ENCODE assay signal across 8 mouse cellular contexts in genomic region chr7:19239423-19239822, GRCm38 (mm10). TPM values are rescaled to one million over a fixed set of nuclear protein-coding genes. Genes with fewer than 3 reads are reported as not detected.
DNase-seq lines count a peak whose midpoint lies in the region; ATAC-seq and TF ChIP-seq lines count a peak whose summit lies in the region.

No protein-coding gene starts in this region.

- peak; percentile 93 for TF ChIP-seq CTCF in Patski (IDR thresholded peaks at IDR 0.05)

- H3K4me3 ChIP-seq in hindbrain, embryonic 13.5 days: no peak overlapping the region

- no peaks in the 10 kb centered on the region for H3K9me3 ChIP-seq in hindbrain, embryonic 13.5 days

- in situ Hi-C loops in Patski (cut with MboI; ENCODE audit: low pct_unique_long_range_greater_than_20kb): no loop called here

- peak overlapping the region; percentile 70 for H3K27ac ChIP-seq in hindbrain, embryonic 13.5 days

- ATAC-seq in Patski: peak; percentile 70
- peak; percentile 91 for ATAC-seq in hindbrain, embryonic 13.5 days (ENCODE audit: low FRiP score)

- no peaks in the 10 kb centered on the region; the same call in 1 of the 2 replicates for H3K36me3 ChIP-seq in hindbrain, embryonic 13.5 days

- H3K27me3 ChIP-seq in Patski: no peaks in the 10 kb centered on the region
- no peaks in the 10 kb centered on the region for H3K27me3 ChIP-seq in hindbrain, embryonic 13.5 days

- no peak overlapping the region for H3K9ac ChIP-seq in hindbrain, embryonic 13.5 days

- peaks cover 19% of the 10 kb centered on the region for H3K4me1 ChIP-seq in hindbrain, embryonic 13.5 days (replicated peaks)

- no peak overlapping the region for H3K4me2 ChIP-seq in hindbrain, embryonic 13.5 days

- WGBS in hindbrain, embryonic 13.5 days: 0% methylated on average over 1 of the region's 1 CpGs

- POLR2A ChIA-PET in Patski (lab: Charles Lee): no interaction called here

- CTCF ChIA-PET in Patski (lab: Charles Lee): interaction anchor here (0.6 to 5.0 kb wide), 24 partner anchors 8 to 140 kb away, joined by 3 to 37 read pairs (median 5); partner anchors contain the start of genes Opa3, Ppm1n and Vasp

- DNase-seq in Patski (ENCODE audit: low read depth, low spot score): peak; percentile 44
- DNase-seq in cerebellum, postnatal 14 days: peak; percentile 95 to 98
- DNase-seq in frontal cortex, postnatal 14 days (ENCODE audit: low spot score in 2 of 2): peak; percentile 82 to 94
- peak; percentile 91 to 94 for DNase-seq in layer of hippocampus, postnatal 14 days (ENCODE audit: low spot score in 2 of 2)
- DNase-seq in lung, postnatal 10 days: peak; percentile 94
- peak; percentile 96 for DNase-seq in retina, embryonic 14.5 days (ENCODE audit: low spot score)
- DNase-seq in thymus, postnatal 36 days: peak; percentile 82 to 88

RNA-seq across cellular contexts. Expression of gene Opa3, which starts 11.3 kb away (rescaled TPM):
- 39.2 TPM for polyA plus RNA-seq in Patski (2021)
- 36.9 and 37.1 TPM in 2 replicates for polyA plus RNA-seq in hindbrain, embryonic 13.5 days (2015; fragmentation: Nextera tagmentation; extraction: Ambion mirVana)
- total RNA-seq in layer of hippocampus, postnatal 14 days (2021): 10 to 100 TPM; 37.3 to 39.9 TPM

RNA-seq across cellular contexts. Expression of gene Gpr4, which starts 27.1 kb away (rescaled TPM):
- 0.19 TPM for polyA plus RNA-seq in Patski (2021)
- 1.8 and 2.3 TPM in 2 replicates for polyA plus RNA-seq in hindbrain, embryonic 13.5 days (2015; fragmentation: Nextera tagmentation; extraction: Ambion mirVana)
- 1 to 10 TPM; 4.1 to 4.6 TPM for total RNA-seq in layer of hippocampus, postnatal 14 days (2021)

RNA-seq across cellular contexts. Expression of gene Vasp, which starts 32.2 kb away (rescaled TPM):
- 142 TPM for polyA plus RNA-seq in Patski (2021)
- 38.5 and 39.7 TPM in 2 replicates for polyA plus RNA-seq in hindbrain, embryonic 13.5 days (2015; fragmentation: Nextera tagmentation; extraction: Ambion mirVana)
- total RNA-seq in layer of hippocampus, postnatal 14 days (2021): 10 to 100 TPM; 23.2 to 24.2 TPM

RNA-seq across cellular contexts. Expression of gene Ppm1n, which starts 40.4 kb away (rescaled TPM):
- polyA plus RNA-seq in Patski (2021): 0.14 TPM
- polyA plus RNA-seq in hindbrain, embryonic 13.5 days (2015; fragmentation: Nextera tagmentation; extraction: Ambion mirVana): 0.49 and 0.69 TPM in 2 replicates
- total RNA-seq in layer of hippocampus, postnatal 14 days (2021): under 1 TPM in 1 of 2 experiments, not detected in 1; 0.79 TPM

RNA-seq across cellular contexts. Expression of gene Rtn2, which starts 43.0 kb away (rescaled TPM):
- 4.0 TPM for polyA plus RNA-seq in Patski (2021)
- 101 and 104 TPM in 2 replicates for polyA plus RNA-seq in hindbrain, embryonic 13.5 days (2015; fragmentation: Nextera tagmentation; extraction: Ambion mirVana)
- total RNA-seq in layer of hippocampus, postnatal 14 days (2021): 100 to 1,000 TPM in 1 of 2 experiments, 10 to 100 TPM in 1; 93.0 to 104 TPM

Comparison
In these comparisons a context has a peak if more than half of its experiments do, and no peak if none do; other contexts are left out.
1. DNase-seq: peak in every context shown above with its lines; median percentile 96 in cerebellum, postnatal 14 days; 96 in retina, embryonic 14.5 days; 94 in lung, postnatal 10 days; 92 in layer of hippocampus, postnatal 14 days; 88 in frontal cortex, postnatal 14 days; 85 in thymus, postnatal 36 days; 44 in Patski.